In genomic region chr1:177126674-177127073, GRCm38 (mm10) we compare ENCODE assay signal across 12 mouse cellular contexts.
A peak's percentile ranks its signal among the peaks of the same experiment; 100 is the strongest.
DNase-seq lines count a peak whose midpoint lies in the region; ATAC-seq and TF ChIP-seq lines count a peak whose summit lies in the region.
"Had no signal": no experiment of that assay in that cellular context is flagged by ENCODE, and none has a peak within 500 bp of the region (broad histone marks: within the 10 kb centered on the region; RNA-seq: fewer than 3 reads in every experiment).

No protein-coding gene starts in this region.

- no peak overlapping the region for H3K4me2 ChIP-seq in embryonic facial prominence, embryonic 14.5 days (ENCODE audit: low read depth, low read length)
- H3K4me2 ChIP-seq in heart, embryonic 16.5 days (ENCODE audit: low read depth, low read length), result peak overlapping the region; percentile 54
- no peak overlapping the region for H3K4me2 ChIP-seq in stomach, postnatal 0 days (replicated peaks; ENCODE audit: low read depth)

- WGBS in embryonic facial prominence, embryonic 14.5 days, result 67% methylated on average over 8 of the region's 8 CpGs
- WGBS in embryonic facial prominence, embryonic 10.5 days, result 90% methylated on average over 8 of the region's 8 CpGs
- 47% methylated on average over 8 of the region's 8 CpGs for WGBS in heart, embryonic 16.5 days
- 51% methylated on average over 8 of the region's 8 CpGs for WGBS in stomach, postnatal 0 days

- H3K9ac ChIP-seq in embryonic facial prominence, embryonic 14.5 days (ENCODE audit: low read depth, low read length), result no peak overlapping the region
- peak overlapping the region; percentile 49; the same call in 1 of the 2 replicates for H3K9ac ChIP-seq in heart, embryonic 16.5 days (ENCODE audit: low read length)
- no peak overlapping the region for H3K9ac ChIP-seq in stomach, postnatal 0 days (ENCODE audit: low read length)

- H3K27me3 ChIP-seq in embryonic facial prominence, embryonic 14.5 days (replicated peaks; ENCODE audit: control insufficient read depth, insufficient read depth, low read length), result no peaks in the 10 kb centered on the region
- H3K27me3 ChIP-seq in embryonic facial prominence, embryonic 10.5 days (replicated peaks; ENCODE audit: low read depth, poor library complexity, severe bottlenecking), result no peaks in the 10 kb centered on the region
- H3K27me3 ChIP-seq in heart, embryonic 16.5 days (ENCODE audit: control insufficient read depth, insufficient read depth, low read length), result no peaks in the 10 kb centered on the region
- no peaks in the 10 kb centered on the region for H3K27me3 ChIP-seq in stomach, postnatal 0 days (ENCODE audit: control insufficient read depth, insufficient read depth, low read length)
- H3K27me3 ChIP-seq: megakaryocyte, embryonic 14.5 days had no signal

- no peaks in the 10 kb centered on the region for H3K36me3 ChIP-seq in embryonic facial prominence, embryonic 14.5 days (ENCODE audit: control insufficient read depth, insufficient read depth, low read length)
- H3K36me3 ChIP-seq in embryonic facial prominence, embryonic 10.5 days (replicated peaks), result peaks cover 11% of the 10 kb centered on the region
- no peaks in the 10 kb centered on the region for H3K36me3 ChIP-seq in heart, embryonic 16.5 days (ENCODE audit: control insufficient read depth, insufficient read depth)
- H3K36me3 ChIP-seq in stomach, postnatal 0 days (ENCODE audit: control insufficient read depth, insufficient read depth, low read length), result no peaks in the 10 kb centered on the region

- TF ChIP-seq EP300 in stomach, postnatal 0 days (optimal IDR thresholded peaks at IDR 0.05), result no peak

- no peaks in the 10 kb centered on the region for H3K9me3 ChIP-seq in embryonic facial prominence, embryonic 14.5 days (ENCODE audit: control insufficient read depth, low read length)
- H3K9me3 ChIP-seq in embryonic facial prominence, embryonic 10.5 days, result no peaks in the 10 kb centered on the region
- no peaks in the 10 kb centered on the region for H3K9me3 ChIP-seq in heart, embryonic 16.5 days (replicated peaks; ENCODE audit: control insufficient read depth, low read length)
- H3K9me3 ChIP-seq in stomach, postnatal 0 days (ENCODE audit: control insufficient read depth, low read length), result no peaks in the 10 kb centered on the region
- H3K9me3 ChIP-seq: megakaryocyte, embryonic 14.5 days had no signal

- ATAC-seq in embryonic facial prominence, embryonic 14.5 days (ENCODE audit: low read depth), result no peak
- no peak for ATAC-seq in heart, embryonic 16.5 days (replicated peaks; ENCODE audit: extremely low read depth, insufficient read depth, low FRiP score)
- ATAC-seq in stomach, postnatal 0 days (ENCODE audit: low FRiP score, low TSS enrichment), result no peak
- ATAC-seq: intestine, postnatal 0 days had no signal

- H3K4me3 ChIP-seq in embryonic facial prominence, embryonic 14.5 days (ENCODE audit: low read depth, low read length), result no peak overlapping the region
- no peak overlapping the region for H3K4me3 ChIP-seq in embryonic facial prominence, embryonic 10.5 days
- H3K4me3 ChIP-seq in heart, embryonic 16.5 days (ENCODE audit: low read length), result peak overlapping the region; percentile 24; the same call in 1 of the 2 replicates
- H3K4me3 ChIP-seq in stomach, postnatal 0 days (ENCODE audit: low read depth, low read length), result no peak overlapping the region
- H3K4me3 ChIP-seq: gastrocnemius, adult 2 months; megakaryocyte, embryonic 14.5 days had no signal

- H3K27ac ChIP-seq in embryonic facial prominence, embryonic 14.5 days (replicated peaks; ENCODE audit: low read depth, low read length), result no peak overlapping the region
- H3K27ac ChIP-seq in embryonic facial prominence, embryonic 10.5 days (replicated peaks), result no peak overlapping the region
- no peak overlapping the region for H3K27ac ChIP-seq in heart, embryonic 16.5 days (ENCODE audit: low read length)
- no peak overlapping the region for H3K27ac ChIP-seq in stomach, postnatal 0 days (replicated peaks)
- H3K27ac ChIP-seq: gastrocnemius, adult 2 months had no signal

- intact Hi-C loops in left cerebral cortex, postnatal 14 days (cut with DNase I), result no loop called here

- DNase-seq in embryonic facial prominence, embryonic 14.5 days (ENCODE audit: low spot score), result peak; percentile 9
- DNase-seq in embryonic facial prominence, embryonic 10.5 days (ENCODE audit: low spot score), result no peak
- no peak for DNase-seq in heart, adult 9 months (ENCODE audit: low spot score in 2 of 2)
- peak; percentile 37 for DNase-seq in MN1 (ENCODE audit: low spot score)
- DNase-seq in left cerebral cortex, postnatal 14 days (ENCODE audit: low spot score in 2 of 2), result peak; percentile 52
- no peak for DNase-seq in spleen, postnatal 36 days (ENCODE audit: low spot score in 2 of 2)
- DNase-seq in stomach, postnatal 0 days (ENCODE audit: low spot score), result no peak
- DNase-seq: gastrocnemius, adult 2 months; kidney, postnatal 36 days had no signal

- H3K4me1 ChIP-seq in embryonic facial prominence, embryonic 14.5 days (ENCODE audit: control insufficient read depth, insufficient read depth, low read length), result no peaks in the 10 kb centered on the region
- H3K4me1 ChIP-seq in embryonic facial prominence, embryonic 10.5 days, result no peaks in the 10 kb centered on the region
- no peaks in the 10 kb centered on the region for H3K4me1 ChIP-seq in heart, embryonic 16.5 days (ENCODE audit: control insufficient read depth, insufficient read depth, low read length)
- H3K4me1 ChIP-seq in stomach, postnatal 0 days (replicated peaks; ENCODE audit: control insufficient read depth, insufficient read depth), result no peaks in the 10 kb centered on the region

- no peak for TF ChIP-seq CTCF in stomach, postnatal 0 days (IDR thresholded peaks at IDR 0.05; ENCODE audit: low read depth)

Comparison
In these comparisons a context has a peak if more than half of its experiments do, and no peak if none do; other contexts are left out.
1. DNase-seq: peak in embryonic facial prominence, embryonic 14.5 days (single experiment), MN1 (single experiment) and left cerebral cortex, postnatal 14 days (2 of 2); none in embryonic facial prominence, embryonic 10.5 days (single experiment), heart, adult 9 months (0 of 2), spleen, postnatal 36 days (0 of 2) and stomach, postnatal 0 days (single experiment).